Mouse (Mus musculus): ENCODE measurements around the gene Rps6kc1.

DNA sequence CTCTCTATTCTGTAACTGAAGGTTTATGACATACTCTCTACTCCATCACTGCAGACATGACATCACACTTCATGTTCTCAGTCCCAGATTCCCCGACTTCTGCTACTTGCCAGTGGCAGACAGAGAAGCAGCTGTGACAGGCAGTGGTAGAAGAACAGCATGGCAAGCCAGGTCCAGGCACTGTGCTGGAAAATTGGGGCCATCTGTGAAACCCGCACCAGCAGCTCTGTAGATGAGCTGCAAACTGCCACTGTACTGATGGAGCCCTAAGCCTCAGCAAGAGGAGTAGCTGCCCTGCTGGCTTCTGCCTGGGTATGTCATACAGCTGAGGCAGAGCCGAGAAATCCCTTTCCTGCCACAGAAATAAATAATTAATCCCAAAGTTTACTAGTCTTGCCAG lies 236.1 kb downstream of the Rps6kc1 start:
- TF ChIP-seq CTCF (IDR thresholded peaks at IDR 0.05; ENCODE audit: control insufficient read depth, insufficient read depth, low read length) (no peak), POLR2A (IDR thresholded peaks at IDR 0.05; ENCODE audit: borderline replicate concordance, control insufficient read depth, low read depth, low read length) (no peak)
